Mouse (Mus musculus): Measurements from ENCODE around the gene Eci1.
A peak's percentile ranks its signal among the peaks of the same experiment; 100 is the strongest.
"Not testable (repeated sequence)": the region's sequence is repeated elsewhere in the genome, so short reads cannot be mapped to it uniquely, and the experiment has no call there.

Gene Eci1

DNA sequence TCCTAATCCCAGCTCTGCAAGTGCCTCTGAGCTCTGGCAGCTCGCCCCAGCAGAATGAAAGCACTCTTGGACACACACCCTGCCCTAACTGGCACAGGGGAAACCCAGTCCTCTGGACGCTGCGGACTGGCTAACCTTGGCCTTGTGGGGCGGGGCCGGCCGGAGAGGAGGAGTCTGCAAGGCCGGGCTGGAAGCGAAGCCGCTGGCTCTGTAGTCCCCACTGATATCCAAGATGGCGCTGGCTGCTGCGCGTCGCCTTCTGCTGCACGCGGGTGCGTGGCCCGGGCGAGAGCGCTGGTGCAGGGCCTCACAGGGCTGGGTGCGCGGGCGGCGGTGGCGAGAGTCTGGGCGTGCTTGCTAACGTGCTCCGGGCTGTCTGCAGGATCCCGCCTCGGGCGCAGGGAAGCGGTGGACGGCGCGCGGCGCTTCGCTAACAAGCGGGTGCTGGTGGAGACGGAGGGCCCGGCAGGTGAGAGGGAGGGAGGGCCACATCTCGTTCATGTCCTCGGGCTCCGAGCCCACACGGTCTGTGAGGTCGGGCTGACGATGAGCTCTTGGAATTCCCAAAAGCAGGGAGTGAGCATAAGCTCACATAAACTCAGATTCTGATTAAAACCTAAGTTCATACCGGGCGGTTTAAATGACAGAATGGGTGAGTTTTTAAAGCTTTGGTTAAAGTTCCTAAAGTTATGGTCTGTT is at the start of gene Eci1:
Gene Eci1 (plus strand): TSS at position 171 of the 699 bp plus-strand sequence.
- peak; percentile 96 to 97 for DNase-seq (ENCODE audit: low spot score in 2 of 2)

DNA sequence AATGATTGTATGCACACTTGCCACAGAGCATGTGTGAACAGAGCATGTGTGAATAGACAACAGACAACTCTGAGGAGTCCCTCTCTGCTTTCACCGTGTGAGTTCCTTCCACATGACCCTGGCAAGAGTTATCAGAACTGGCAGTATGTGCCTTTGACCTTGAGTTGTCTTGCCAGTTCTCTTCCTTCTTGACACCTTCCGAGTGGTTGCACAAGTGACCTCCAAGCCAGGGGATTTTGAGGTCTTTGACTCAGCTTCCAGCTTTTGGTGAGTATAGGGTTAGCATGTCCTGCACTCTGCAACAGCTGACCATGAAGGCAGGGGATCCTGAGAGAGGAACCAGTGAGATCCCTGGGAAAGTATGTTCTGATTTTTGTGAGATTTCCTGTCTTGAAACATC is 47.9 kb upstream of the Eci1 start:
- no peak for DNase-seq (ENCODE audit: low spot score in 2 of 2)

DNA sequence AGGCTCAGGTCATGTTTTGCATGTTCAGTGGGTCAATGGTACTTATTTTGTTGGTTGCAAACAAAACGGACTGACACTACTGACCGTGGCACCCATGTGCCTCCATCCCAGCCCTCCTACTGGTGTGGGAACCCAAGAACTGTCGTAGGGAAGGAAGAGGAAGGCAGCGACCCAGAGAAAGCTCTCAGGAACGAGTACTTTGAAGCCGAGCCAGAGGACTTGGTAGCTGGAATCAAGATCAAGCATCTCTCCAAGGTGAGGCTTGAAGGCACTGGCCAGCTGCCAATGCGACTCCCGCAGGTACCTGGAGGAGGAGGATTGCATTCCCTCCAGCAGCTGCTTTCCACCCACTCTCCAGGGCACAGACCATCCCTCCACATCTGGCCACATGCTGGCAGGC is 42.7 kb upstream of the Eci1 start:
- DNase-seq (ENCODE audit: low spot score in 2 of 2), result no peak

DNA sequence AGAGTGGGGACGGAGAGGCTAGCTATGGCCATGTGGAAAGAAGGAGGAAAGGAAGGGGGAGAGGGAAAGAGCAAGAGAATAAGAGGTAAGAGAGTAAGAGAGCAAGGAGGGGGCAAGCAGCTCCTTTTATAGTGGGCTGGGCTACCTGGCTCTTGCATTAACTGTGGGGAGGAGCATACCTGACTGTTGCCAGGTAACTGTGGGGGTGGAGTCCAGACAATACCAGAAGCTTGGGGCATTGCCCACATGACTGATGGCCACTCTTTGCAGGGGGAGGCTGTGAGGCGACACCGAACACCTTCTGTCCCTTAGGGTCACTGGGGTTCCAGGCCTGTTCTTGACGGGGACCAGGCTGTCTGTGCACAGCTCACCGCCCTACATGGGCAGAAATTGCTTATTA is 37.7 kb upstream of the Eci1 start:
- no peak for DNase-seq (ENCODE audit: low spot score in 2 of 2)

DNA sequence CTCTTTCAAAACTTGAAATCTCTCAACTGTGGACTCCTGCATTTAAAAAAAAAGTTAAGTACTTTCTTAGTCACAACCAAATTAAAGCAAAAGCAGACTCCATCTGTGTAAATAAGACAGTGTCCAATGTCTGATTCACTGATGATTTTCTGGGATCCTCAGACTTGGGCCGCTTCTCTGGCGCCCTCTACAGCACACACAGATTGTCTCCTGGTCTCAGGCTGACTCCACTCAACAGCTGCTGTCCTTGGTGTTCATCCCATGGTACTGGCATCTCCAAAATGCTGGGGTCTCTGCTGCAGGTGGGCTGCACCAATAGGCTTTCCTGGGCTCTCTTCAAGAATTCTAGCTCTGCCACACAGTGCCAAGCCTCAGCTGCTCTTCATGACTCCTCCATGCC is 36.6 kb upstream of the Eci1 start:
- DNase-seq (ENCODE audit: low spot score in 2 of 2), result peak; percentile 18 to 34

DNA sequence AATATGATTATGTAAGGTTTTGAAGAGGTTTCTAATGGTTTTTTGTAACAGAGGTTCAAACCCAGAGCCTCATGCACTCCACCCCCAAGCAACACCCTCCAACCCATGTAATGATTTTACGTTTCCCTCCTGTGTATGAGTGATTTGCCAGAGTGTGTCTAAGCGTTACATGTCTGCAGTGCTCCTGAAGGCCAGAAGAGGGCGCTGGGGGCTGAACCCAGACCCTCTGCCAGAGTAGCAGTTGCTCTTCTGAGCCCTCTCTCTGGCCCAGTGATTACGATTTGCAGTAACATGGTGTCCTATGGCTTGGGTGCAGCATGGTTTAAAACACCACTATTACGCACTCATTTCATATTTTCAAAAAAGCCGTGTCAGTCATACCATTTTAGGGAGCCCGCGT is 35.3 kb upstream of the Eci1 start:
- no peak for DNase-seq (ENCODE audit: low spot score in 2 of 2)

DNA sequence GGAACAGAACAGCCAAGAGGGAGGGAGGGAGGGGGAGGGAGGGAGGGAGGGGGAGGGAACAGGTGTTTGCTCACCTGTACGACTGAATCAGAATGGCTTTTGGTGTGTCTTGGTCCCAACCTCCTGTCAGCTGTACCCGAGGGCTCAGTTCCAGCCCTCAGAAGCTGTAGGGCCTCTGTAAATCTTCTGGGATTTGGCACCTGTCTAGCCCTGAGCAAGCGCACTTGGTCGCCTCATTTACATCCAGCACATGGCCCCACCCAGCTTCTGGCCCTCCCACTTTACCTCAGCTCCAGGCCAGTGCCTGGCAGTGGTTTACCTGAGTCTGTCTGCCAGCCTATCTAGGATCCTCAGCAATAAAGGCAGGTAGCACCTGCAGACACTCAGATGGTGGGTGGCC is 32.9 kb upstream of the Eci1 start:
- DNase-seq (ENCODE audit: low spot score in 2 of 2), result no peak

DNA sequence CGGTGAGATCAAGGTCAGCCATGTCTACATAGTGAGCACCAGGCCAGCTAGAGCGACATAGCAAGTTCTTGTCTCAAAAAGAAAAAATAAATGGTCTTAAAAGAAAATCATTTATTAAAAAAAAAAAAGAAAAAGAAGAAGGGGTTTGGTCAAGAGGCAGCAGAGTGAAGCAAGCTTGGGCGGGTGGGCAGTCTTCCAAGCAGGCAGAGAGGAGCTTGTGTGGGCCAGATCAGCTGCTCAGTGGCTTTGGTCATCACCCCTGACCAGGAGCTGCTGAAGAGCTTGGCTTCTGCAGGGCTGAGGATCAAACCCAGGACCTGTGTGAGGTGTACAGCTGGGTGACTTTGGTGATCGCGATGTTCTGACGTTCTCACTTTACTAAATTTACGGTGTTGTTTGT is 32.0 kb upstream of the Eci1 start:
- DNase-seq (ENCODE audit: low spot score in 2 of 2), result no peak

DNA sequence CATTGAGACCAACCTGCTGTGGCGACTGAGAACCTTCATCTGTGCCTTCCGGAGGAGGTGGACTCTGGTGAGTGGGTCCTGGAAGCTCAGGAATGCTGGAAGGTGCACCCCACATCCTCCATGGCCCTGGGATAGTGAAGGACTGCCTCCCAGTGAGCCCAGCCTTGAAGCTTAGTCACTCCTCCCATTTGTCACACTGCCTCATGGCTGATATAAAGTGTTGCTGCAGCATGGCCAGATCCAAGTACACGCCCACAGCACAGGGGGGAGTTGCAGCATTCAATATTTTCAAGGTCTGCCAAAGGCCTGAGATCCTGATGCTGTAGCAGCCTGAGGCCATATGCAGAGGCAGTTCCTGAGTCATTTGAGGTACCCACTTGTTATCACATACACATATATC is 24.1 kb upstream of the Eci1 start:
- no peak for DNase-seq (ENCODE audit: low spot score in 2 of 2)

DNA sequence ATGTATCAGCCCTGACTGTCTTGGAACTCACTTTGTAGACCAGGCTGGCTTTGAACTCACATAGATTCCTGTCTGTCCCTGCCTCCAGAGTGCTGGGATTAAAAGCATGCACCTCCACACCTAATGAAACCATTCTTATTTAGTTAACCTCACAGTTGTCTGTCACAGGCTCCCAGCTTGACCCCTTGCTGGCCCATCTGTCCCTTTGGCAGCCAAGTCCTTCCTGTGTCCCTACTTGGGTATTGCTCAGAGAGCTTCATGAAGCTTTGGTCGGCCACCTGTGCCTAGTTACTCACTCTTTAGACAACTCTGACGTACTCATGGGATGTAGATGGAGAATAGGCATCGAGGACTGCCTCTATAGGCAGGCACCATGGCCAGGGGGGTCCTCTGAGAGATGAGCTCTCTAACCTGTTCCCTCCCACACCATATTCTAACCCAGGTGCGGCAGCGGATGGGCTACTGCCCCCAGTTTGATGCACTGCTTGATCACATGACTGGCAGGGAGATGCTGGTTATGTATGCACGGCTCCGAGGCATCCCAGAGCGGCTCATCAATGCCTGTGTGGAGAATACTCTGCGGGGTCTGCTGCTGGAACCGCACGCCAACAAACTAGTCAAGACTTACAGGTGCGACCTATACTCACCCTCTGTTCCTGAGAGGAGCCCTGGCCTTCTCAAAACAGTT is 19.2 kb upstream of the Eci1 start:
- DNase-seq (ENCODE audit: low spot score in 2 of 2), result no peak

DNA sequence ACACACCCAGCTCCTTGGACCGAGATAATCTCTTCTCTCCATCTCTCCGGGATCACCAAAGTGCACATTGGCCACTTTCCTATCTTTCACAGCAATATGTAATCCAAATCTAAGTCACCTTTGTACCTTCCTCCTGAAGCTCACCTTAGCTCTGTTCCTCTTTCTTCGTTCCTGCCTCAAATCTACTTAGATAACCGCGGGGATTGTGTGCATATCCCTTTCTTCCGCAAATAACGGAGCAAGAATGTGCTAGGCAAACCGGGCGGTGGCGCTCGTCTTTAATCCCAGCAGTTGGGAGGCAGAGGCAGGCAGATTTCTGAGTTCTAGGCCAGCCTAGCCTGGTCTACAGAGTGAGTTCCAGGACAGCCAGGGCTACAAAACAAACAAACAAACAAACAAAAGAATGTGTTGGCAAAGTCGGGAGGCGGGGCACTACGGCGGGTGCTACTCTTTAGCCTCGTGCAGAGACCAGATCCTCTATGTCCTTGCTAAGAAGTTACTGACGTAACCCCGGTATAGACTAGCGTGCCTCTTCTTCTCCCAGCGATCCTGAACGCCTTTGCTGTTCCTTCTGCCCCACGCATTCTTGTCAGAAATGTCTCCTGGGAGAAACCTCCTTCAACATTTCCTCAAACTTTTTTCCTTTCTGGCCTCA is 12.8 kb upstream of the Eci1 start:
- no peak for DNase-seq (ENCODE audit: low spot score in 2 of 2)

DNA sequence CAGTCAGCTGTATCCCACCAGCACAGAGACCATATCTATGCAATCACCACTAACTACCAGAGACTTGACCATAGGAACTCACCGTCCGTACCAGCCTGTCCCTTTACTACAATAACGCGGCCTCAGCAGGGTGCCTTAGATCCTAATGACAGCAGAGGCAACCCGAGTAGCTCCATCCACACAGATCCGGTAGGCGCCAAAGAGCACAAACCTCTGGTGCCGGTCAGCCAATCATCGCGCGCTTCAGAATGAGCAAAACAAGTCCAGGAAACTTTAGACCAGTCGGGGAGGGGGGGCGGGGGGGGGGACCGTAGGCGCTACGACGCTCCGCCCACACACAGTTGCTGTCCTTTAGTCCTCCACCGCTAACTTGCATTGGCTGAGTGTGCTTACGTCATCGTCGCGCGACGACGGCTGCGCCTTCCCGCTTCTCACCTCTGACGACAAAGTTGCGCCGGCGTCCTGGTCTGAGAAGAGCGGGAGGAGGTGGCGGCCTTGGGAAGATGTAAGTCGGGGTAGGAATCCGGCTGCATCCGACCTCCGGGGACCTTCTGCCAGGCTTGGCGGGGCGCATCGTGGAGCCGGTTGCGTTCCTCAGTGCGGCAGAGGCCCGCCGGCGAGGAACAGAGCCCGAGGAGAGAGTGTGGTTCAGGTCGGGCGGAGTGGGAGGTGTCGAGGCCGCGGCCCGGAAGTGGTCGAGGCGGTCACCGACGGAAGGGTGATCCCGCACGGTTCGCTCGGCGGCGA is 12.0 kb upstream of the Eci1 start, which contains the start of gene Rnps1:
Gene Rnps1 (plus strand): TSS at position 336 of the 747 bp plus-strand sequence.
- DNase-seq (ENCODE audit: low spot score in 2 of 2), result peak; percentile 91 to 92

DNA sequence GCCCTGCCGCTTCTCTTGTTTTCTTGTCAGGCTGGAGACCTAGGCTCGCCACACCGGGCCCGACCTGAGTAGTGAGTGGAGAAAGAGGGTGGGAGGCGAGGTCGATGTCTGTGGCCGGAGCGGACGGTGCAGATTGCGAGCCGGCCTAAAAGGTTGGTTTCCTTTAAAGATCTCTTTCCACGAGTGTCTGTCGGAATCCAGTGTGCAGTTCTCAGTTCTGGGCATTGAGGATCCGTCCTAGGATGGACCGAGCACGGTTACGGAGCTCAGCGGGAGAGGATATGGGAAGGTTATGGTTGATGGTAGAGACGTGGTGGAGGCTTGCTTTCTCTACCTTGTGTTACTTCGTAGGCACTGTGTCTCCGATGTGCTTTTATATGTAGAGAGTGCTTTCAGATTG is 11.4 kb upstream of the Eci1 start:
- no peak for DNase-seq (ENCODE audit: low spot score in 2 of 2)

DNA sequence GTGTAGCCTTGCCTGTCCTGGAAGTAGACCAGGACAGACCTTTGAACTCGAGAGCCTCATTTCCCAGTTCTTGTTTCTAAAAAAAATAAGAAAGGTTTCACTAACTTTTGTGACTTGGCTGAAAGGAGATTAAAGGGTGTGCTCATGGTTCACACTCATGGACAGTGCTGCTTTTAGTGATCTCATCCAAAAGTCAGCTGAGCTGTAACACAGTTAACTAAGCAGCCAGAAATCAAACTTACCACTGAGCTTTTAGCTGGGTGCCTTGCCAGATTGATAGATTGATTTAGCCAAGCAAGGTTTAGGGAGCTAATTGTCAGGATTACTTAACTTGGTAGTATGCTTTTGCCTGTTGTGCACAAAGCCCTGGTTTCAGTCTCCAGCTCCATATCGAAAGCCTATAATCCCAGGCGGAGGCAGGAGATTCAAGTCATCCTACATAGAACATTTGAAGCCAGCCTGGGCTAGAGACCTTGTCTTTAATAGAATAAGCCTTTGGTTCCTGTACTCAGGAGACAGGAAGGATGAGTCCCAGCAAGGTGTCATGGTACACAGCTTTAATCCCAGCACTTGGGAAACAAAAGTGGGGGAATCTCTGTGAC is 10.3 kb upstream of the Eci1 start:
- no peak for DNase-seq (ENCODE audit: low spot score in 2 of 2)

DNA sequence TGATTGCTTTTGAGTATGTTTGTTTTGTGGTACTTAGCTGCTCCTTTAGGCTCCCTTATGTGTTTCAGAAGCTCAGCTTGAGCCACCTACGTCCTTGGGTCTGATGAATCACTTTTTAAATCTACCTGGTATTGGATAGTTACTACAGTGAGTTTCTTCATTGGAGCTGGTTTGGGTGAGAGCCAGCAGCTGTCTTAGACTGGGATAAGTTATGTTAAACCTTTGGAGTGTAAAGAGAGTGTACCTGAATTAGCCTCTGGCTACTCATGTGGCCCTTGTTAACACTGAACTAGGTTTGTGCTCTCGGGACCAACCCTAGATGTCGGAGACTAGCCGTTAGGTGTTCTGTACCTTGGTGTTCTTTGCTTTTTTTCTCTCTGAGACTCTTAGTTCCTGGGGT is 3.3 kb upstream of the Eci1 start:
- DNase-seq (ENCODE audit: low spot score in 2 of 2), result no peak

DNA sequence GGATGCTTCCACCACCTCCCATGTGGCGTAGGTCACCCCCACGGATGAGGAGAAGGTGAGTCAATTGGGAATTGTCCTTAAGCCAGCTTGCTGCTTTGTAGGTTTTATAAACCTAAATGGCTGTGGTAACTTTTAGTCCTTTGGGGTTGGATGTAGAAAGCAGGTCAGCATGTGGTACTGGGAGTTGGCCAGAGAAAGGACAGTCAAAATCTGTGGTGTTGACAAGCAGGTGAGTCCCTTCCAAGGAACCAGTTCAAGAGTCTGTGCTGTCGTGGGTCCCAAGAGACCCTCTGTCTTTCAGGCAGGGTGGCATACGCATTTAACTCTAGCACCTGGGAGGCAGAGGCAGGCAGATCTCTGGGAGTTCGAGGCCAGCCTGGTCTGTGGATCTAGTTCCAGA is 2.0 kb upstream of the Eci1 start:
- no peak for DNase-seq (ENCODE audit: low spot score in 2 of 2)

DNA sequence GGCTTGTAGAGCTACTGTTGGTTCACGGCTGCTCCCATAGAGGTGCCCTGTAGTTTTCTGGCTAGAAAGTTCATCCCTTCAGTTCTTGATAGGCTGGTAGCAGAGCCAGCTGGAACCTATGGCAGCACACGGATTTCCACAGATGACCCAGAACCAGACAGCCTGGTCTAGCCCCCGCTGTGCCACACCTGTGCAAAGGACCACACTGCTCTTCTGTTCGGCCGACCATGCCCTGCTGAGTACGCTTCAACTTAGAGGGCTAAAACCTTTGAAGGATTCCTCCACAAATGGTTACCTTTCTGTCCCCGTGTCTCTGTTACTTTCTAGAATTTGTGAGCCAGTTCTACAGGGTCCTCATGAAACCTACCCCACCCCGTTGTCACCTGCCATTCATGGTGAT is 1.1 kb upstream of the Eci1 start:
- DNase-seq (ENCODE audit: low spot score in 2 of 2), result not testable (repeated sequence)

DNA sequence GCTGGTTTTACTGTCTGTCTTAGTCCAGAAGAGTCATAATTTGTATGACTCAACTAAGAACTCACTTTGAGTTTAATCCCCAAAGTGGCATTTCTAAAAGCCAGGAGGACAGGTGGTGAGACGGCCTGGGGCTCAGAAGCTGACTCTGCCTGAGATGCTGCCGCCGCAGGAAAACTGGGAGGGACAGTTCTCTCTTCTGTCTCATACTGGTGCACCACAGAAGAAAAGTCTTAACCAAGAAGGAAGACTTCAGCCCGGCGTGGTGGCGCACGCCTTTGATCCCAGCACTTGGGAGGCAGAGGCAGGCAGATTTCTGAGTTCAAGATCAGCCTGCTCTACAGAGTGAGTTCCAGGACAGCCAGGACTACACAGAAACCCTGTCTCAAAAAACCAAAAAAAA is 536 bp upstream of the Eci1 start:
- DNase-seq (ENCODE audit: low spot score in 2 of 2), result no peak

DNA sequence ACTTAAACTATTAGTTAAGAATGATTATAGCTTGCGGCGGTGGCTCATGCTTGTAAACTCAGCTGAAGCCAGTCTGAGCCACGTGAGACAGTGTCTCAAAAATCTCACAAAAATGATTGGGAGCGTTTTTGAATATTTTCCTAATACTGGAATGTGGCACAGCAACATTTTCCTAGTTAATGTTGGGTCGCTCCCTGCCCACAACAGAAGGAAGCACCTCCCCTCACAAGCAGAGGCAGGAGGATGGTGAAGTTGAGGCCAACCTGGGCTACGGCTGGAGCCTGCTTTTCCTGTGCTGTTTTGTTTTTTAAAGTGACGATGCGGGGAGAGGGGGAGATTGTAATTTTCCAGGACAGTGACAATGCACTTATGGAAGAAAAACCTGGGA is 723 bp downstream of the Eci1 start:
- DNase-seq (ENCODE audit: low spot score in 2 of 2), result no peak

DNA sequence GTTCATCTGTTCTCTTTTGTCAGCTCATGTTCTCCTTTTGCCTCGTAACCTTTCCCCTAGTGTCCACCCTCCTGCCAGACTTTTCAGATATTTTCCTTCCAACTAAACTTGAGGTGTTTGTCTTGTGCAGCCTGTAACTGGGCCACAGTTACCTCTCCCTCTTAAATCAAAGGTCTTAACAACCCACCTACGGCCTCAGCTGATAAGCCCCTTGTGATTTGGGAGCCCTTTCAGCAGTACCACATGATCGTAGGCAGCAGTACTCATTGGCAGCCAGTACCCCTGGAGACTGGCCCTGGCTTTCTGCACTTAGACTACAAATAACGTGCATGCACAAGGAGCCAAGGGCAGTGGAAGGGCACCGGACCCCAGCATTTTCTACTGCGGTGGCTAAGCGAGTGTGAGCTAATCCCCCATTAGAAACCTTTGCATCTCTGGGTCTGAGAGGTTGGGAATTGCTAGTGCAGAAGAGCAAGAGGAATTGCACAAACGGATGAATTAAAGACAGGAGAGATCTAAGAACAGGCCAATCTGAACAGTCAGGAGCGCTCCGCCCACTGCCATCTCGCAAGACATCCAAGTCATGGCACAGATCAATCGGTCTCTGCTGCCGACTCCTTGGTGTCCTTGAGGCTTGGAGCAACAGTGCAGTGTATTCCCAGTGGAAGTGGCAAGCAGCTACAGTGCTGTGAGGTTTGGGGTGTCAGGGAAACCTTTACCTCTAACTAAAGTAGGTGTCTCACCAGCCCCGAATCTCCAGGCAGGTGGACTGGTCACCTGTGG is 3.0 kb downstream of the Eci1 start:
- DNase-seq (ENCODE audit: low spot score in 2 of 2), result peak; percentile 70 to 76

DNA sequence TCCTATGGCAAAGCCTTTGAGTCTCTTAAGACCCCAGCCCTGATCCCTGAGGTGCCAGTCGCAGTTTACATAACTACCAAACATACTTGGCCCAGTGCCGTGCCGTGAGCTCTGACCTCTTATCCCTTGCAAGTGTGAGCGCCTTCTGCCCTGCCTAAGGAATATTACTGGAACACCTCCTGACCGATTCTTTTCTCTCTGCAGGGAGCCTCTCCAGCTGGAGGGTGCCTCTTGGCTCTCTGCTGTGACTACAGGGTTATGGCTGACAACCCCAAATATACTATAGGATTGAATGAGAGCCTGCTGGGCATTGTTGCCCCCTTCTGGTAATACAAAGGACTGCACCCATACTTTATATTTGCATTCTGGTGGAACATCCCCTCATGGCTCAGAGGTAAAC is 10.6 kb downstream of the Eci1 start:
- peak in 1 of 2 experiments; percentile 47 for DNase-seq (ENCODE audit: low spot score in 2 of 2)

Measured in heart, adult 9 months (tissue).